Mouse (Mus musculus): Measurements from ENCODE around the gene Slc39a10.

GRCm38 (mm10) chr1:46924992-46925391 is 32.3 kb upstream of the Slc39a10 start:
- TF ChIP-seq CTCF (IDR thresholded peaks at IDR 0.05; ENCODE audit: extremely low read depth, insufficient read depth, insufficient read length, insufficient replicate concordance) (no peak), POLR2A (IDR thresholded peaks at IDR 0.05; ENCODE audit: low read depth, low read length) (no peak)
